Mouse (Mus musculus): ENCODE data around the gene Ank2.

DNA sequence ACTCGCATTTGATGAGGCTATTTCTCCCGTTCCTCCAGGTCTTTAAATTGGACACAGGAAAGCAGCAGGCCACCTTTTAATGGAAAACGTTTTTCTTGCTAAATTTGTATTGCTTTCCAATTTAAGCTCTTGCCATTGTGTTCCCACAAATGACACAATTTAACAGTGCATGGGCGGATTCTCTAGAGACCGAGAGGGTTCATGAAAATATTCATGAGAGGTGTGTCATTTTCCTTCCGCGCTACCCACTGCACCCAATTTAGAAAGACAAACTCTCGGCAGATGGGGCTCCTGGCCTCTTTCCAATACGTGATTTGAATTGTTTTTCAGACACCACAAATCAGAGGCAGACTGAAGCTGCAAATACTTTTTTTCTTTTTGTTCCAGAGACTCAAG is 205.7 kb downstream of the Ank2 start:
- TF ChIP-seq POLR2A (IDR thresholded peaks at IDR 0.05; ENCODE audit: low read depth, low read length) (no peak), CTCF (IDR thresholded peaks at IDR 0.05; ENCODE audit: extremely low read depth, insufficient read length, insufficient replicate concordance, low read depth, low read length) (no peak)

Measured in small intestine, adult 2 months (tissue).